In the genomic region with DNA sequence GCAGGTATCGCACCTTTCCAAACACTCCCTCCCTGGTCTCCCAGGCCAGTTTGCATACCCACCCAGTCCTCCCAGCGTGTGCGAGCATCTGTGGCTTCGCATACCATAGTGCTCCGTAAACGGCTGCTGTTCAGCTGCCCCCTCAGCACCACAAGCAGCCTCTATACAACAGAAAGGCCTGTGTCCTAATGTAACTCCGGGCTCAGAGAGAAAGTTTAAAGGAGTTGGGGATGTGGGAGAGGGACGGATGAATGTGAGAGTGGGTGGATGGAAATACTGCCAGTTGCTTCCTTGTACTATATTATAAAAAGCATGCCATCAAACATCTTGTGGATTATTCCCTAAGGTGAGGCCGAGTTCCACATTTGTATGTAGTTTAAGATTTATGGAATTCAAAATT, we compare ENCODE assay signal across 11 mouse cellular contexts.
"Had no signal": no experiment of that assay in that cellular context is flagged by ENCODE, and none has a peak within 500 bp of the region (broad histone marks: within the 10 kb centered on the region; RNA-seq: fewer than 3 reads in every experiment).

No protein-coding gene starts in this region.

- H3K9ac ChIP-seq: liver, embryonic 14.5 days; midbrain, embryonic 13.5 days had no signal

- ATAC-seq: intestine, postnatal 0 days; midbrain, embryonic 13.5 days had no signal

- DNase-seq: kidney, adult 8-10 months; kidney, postnatal 25 days; layer of hippocampus, adult 9-11 months; left cerebral cortex, postnatal 4 days; lung, adult 18-20 months; right cerebral cortex, postnatal 14 days; thymus, adult 2 months; thymus, postnatal 36 days had no signal

- H3K9me3 ChIP-seq: midbrain, embryonic 13.5 days had no signal

- H3K27ac ChIP-seq: liver, embryonic 14.5 days; midbrain, embryonic 13.5 days had no signal

- H3K27me3 ChIP-seq: midbrain, embryonic 13.5 days had no signal

- H3K4me2 ChIP-seq: midbrain, embryonic 13.5 days had no signal

- H3K36me3 ChIP-seq: midbrain, embryonic 13.5 days had no signal

- H3K4me3 ChIP-seq: midbrain, embryonic 13.5 days had no signal
